Mouse (Mus musculus) embryo, embryonic 10.5 days (tissue): ENCODE measurements at regions not wholly inside any gene's neighbourhood (a gene's known extent, or its start where the extent isn't known, plus 50 kb on each side); places are given as distances from the start of the nearest gene placed in this dataset.
A peak's percentile ranks its signal among the peaks of the same experiment; 100 is the strongest.

Source experiments
- DNase-seq: peaks from one replicate; pipeline ENCODE4 v3.0.0-alpha.2; 2015; ENCODE audit warnings: low spot score

DNA sequence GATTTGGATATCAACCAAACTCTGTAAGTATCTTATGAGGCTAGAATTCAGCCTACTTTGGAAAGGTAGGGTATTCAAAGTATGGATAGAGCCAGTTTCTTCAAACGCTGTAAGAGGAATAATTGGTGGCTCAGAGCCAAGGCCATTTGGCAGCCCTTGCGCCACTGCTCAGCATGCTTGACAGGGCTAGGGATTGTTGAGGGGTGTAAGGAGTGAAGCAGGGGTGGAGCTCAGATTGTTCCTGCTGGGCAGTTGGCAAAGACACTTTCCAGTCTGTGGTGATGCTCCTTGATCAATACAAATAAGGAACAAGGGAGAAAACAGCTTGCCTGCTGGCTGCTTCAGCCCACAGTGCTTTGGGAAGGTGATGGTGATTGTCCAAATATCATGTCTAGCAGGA lies 181.9 kb downstream of the Kcna5 start:
- DNase-seq = no peak

DNA sequence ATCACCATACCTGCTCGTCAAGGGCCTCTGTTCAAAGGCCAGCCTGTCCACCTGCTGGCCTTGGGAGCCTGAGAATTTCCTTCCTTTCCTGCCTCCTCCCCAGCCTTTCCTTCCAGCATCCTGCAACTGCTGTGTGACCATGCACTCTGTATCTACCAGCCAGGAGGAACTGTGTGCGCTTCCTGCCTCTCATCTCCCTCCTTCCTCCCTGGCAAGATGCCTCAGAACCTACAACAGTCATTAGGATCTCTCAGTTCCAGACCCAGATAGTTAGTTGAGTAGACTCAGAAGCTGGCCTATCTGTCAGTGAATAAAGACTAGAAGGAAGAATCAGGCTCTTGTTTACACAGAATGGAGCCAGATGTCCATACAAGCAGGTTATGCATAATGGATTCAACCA lies 183.8 kb upstream of the Ntf3 start:
- no peak for DNase-seq

- DNase-seq = no peak
These were observed 183.2 kb upstream of the Ntf3 start for GRCm38 (mm10) chr6:126349905-126350304.

- DNase-seq = no peak
These were observed 178.5 kb upstream of the Ntf3 start for GRCm38 (mm10) chr6:126345221-126345620.

- DNase-seq = no peak
These were observed 173.4 kb upstream of the Ntf3 start for GRCm38 (mm10) chr6:126340098-126340610.

DNA sequence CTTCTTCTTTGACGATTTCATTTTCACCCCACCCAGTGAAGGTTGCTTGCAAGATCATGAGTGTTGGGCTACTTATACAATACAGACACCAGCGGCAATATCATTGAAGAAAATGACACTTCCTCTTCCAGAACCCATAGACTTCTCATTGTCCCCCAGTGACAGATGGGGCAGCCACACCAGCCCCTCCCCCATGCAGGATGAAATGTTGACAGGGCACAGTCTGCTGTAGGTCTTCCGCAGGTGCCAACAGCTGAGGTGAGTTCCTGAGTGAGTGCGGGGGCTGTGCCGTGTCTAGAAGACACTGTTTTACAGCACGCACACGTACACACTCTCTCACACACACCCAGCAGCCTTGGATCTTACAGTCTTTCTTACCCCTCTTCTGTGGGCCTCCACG lies 171.0 kb upstream of the Ntf3 start:
- no peak for DNase-seq

DNA sequence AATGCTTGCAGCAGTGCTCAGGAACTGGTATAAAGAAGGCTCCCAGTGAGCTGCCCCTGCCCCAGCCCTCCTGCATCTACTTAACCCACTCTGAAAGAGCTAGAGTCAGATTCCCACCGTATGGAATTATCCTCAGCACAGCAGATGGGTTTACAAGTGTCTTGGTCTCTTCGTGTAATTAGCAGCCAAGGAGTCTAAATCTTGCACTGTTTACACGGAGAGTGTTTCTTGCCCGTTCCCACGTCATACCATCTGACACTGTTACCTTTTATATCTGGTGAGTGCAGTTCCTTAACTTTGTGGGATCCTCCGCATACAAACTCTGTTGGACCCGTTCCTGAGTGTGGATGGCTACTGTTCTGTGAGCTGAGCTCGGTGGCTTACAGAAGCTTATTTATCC lies 167.5 kb upstream of the Ntf3 start:
- DNase-seq = no peak

- DNase-seq = no peak
These were observed 160.5 kb upstream of the Ntf3 start for GRCm38 (mm10) chr6:126327187-126327586.

DNA sequence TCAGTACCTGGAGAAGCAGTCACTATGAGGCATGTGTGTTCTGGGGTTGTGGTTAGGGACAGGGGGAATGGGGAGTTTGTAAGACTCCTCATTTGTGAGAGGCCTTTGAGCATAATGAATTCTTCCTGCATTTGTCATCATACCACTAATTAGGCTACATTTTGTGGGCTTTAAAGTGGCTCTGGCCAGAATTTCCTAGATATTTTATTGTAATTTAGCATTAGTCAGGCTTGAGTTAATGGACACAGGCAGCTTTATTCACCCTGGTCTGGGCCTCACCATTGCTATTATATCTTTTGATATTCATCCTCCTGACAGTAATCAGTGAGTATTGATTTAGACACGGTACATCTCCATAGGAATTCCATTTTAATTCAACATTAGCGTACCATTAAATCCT lies 151.8 kb upstream of the Ntf3 start:
- DNase-seq = no peak

- DNase-seq = peak; percentile 14
These were observed 144.2 kb upstream of the Ntf3 start for GRCm38 (mm10) chr6:126310786-126311480.

GRCm38 (mm10) chr6:126303086-126303485 lies 136.4 kb upstream of the Ntf3 start:
- DNase-seq = no peak

- DNase-seq = no peak
These were observed 124.9 kb upstream of the Ntf3 start for GRCm38 (mm10) chr6:126291581-126291980.

DNA sequence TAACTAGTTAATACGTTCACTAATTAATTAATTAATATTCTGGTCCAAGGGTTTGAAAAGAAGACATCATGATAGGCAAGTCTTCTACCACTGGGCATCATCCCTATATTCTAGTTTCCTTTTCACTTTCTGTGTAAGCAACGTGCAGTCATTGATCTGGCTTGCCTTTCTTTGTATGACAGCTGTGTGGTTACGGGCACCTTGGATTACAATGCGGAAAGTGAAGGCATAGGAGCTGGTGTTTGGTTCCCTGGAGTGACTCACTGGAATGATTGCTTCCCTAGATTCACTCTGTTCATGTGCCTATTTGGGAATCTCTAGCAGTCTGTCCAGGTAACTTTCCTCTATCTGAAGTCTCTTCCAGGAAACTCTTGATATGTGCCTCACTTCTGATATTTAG lies 120.5 kb upstream of the Ntf3 start:
- no peak for DNase-seq

GRCm38 (mm10) chr6:126286201-126286600 lies 119.5 kb upstream of the Ntf3 start:
- DNase-seq = no peak

DNA sequence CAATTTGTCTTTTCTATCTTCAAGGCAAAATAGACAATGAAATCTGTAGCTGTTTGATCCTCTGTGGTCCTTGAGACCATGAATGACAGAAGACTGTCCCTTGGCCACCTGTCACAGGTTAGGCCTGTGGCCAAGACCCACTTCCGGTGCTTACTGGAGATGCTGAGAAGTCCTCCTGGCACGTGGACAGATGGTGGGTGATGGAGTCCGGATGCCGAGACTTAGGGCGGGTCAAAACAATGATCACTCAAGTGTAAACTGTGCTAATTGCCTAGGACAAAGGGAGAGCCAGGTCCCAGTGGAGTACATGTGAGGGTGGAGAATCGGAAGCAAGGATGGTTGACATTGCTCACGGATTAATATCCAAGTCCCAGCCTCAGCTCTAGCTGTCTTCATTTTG lies 117.7 kb upstream of the Ntf3 start:
- DNase-seq = no peak

GRCm38 (mm10) chr6:126280352-126280751 lies 113.6 kb upstream of the Ntf3 start:
- no peak for DNase-seq

GRCm38 (mm10) chr6:126245986-126246385 lies 79.3 kb upstream of the Ntf3 start:
- DNase-seq = no peak

- DNase-seq = no peak
These were observed 78.7 kb upstream of the Ntf3 start for GRCm38 (mm10) chr6:126245431-126245830.

GRCm38 (mm10) chr6:126242299-126242698 lies 75.6 kb upstream of the Ntf3 start:
- no peak for DNase-seq

GRCm38 (mm10) chr6:126240256-126240655 lies 73.5 kb upstream of the Ntf3 start:
- DNase-seq = no peak
